Mouse (Mus musculus) spleen, postnatal 10 days (tissue): ENCODE measurements around the gene Cdh18.
"Not testable (repeated sequence)": the region's sequence is repeated elsewhere in the genome, so short reads cannot be mapped to it uniquely, and the experiment has no call there.

Experiments
- DNase-seq, 2 experiments: peaks; one replicate each; pipeline ENCODE4 v3.0.0; 2021 to 2022; ENCODE audit warnings: low spot score in 2 of 2

The Cdh18 gene

GRCm38 (mm10) chr15:22947234-22947633 is 398.4 kb downstream of the Cdh18 start:
- DNase-seq, result no peak

- no peak for DNase-seq
Observed at GRCm38 (mm10) chr15:22969424-22969823, 420.6 kb downstream of the Cdh18 start.

DNA sequence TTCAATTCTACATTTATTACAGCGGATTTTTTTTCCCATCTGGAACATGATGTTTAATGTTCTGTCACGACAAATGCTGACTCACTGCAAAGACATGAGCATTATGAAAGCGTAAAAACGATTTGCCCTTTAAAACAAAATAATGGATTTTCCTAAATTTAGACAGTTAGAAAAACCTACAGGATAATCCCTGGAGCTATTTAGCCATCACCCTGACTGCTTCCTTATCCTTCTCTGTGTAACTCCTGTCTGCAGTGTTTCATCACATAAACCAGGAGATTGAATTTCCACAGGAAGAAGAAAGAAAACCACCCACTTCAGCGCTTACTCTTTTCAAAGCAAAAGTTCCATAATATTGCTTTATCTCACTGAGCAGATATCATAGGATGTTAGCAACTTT is 431.3 kb downstream of the Cdh18 start:
- DNase-seq, result no peak

- DNase-seq, result no peak
Observed at GRCm38 (mm10) chr15:22984647-22985046, 435.8 kb downstream of the Cdh18 start.

GRCm38 (mm10) chr15:23016680-23017079 is 467.9 kb downstream of the Cdh18 start:
- DNase-seq, result no peak

DNA sequence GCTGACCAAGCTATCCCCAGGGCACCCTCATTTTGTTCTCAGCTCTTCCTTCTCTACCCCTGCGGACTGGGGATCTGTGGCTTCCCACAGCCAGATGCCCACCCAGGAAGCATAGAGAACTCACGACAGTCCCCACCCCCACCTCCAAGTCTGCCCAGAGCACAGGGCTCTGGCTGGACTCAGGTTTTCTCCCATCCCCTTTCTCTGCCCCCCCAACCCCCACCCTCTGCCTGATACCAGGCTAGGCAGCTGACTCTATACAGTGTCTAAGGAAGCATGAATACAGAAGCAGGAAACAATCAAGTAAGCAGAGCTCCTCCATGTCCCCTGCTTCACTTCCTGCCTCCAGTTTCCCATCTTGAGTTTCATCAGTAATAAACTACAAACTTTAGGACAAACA is 472.3 kb downstream of the Cdh18 start:
- DNase-seq, result no peak

GRCm38 (mm10) chr15:23022635-23023034 is 473.8 kb downstream of the Cdh18 start:
- no peak for DNase-seq

DNA sequence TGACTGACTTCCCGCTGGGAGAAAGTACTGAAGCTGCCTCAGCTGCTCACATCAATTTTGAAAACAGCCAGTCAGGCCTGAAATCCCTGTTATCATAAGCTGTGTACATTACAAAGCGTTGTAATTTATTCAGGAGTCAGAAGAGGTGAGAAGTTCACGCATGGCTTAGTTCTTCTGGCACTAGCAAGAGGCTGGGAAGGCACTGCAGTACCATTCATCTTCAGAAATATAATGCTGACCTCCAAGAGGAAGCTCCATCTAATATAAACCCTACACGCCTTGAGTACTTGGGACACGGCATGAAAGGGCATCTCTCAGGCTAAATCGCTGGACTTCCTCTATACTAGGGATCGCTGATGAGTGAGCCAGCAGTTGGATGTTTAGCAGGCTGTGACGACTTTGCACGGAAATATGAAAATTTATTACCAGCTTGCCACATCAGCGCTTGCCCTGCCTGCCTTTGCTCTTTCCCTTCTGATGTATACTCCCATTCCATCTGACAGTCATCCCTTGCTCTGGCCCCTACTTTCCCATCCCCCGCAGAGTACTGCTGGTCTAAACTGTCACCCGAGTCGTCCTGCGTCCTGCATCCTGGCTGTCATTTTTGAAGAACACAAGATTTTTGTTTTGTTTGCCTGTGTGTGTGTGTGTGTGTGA is 486.9 kb downstream of the Cdh18 start:
- no peak for DNase-seq

DNA sequence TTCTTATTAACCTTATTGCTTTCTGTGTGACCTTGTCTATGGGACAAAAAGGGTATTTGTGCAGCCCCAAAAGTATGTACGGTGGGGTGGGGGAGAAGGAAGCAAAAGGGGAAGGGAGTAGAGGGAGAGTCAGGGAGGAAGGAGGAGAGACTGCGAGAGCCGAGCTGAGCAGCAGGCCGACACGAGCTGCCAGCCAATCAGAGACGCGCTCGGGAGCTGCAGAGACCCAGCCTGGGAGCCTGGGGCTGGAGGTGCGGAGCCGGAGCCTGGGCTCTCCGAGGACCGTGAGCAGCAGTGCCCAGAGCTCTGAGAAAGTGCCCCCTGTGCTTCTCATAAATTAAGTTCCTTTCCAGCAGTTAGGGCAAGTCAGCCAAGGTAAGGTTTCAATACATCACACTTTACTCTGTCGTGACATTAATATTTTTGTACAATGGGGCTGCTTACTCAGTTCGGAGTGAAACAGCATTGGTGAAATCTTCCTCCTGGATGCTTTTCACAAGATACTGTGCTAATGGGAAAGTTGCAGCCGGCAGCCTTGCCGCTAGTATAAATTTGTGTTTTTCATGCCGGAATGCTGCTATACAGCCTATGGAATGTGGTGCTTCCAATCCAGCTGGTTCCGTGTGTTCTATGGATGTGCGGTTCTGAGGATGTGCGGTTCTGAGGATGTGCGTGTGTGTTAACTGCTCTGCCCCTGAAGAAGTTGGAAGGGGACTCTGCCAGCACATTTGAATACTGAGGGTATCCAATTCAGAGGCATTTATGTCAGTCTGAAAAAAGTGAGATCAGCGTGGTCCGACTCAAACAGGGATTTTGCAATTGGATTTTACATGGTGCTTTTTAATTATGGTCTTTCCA is 487.6 kb downstream of the Cdh18 start:
- no peak for DNase-seq

DNA sequence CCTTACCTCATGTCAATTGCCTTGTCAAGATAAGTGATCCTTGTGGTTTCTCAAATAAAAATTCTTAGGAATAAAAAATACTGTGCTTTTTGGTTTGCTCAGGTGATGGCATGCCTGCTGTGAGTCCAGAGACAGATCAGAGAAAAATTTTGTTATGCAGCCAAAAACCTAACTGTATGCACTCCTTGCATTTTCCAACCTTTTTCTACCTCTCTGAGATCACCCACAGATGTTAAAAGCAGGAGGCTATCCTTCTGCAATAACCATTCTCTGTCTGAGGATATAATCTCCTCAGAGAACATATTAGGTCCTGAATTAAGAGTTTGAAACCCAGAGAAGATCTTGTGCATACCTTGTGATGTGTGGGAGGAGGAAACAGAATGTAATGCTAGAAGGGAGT is 488.7 kb downstream of the Cdh18 start:
- DNase-seq, result no peak

DNA sequence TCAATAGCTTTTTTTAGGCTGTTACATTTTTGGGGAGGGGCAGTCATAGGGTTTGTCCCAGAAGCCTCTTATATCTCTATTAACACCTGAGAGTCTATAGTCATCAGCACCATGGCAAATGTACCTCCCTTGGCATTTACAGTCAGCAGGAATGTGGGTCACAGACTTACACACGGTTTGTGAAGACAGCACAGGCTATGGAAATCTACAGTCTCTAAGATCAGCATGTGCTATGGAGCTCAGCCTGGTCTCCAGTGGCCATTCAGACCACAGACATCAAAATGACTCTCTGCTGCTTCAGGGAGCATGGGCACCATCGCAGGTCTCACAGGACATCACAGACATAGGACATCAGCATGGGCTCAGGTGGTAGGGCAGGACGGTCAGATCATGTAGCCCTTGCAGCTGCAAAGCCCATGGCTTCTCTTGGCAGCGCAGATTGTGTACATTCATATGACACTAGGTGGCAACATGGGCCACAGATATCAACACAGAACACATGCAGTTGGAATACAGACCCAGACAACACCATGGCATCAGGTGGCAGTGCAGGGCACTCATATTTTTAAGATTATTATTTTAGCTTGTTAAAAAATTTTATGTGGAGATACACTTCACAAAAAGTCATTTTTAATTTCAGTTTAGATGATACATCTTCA is 497.4 kb downstream of the Cdh18 start:
- DNase-seq, result no peak

GRCm38 (mm10) chr15:23052006-23052405 is 503.2 kb downstream of the Cdh18 start:
- no peak for DNase-seq

DNA sequence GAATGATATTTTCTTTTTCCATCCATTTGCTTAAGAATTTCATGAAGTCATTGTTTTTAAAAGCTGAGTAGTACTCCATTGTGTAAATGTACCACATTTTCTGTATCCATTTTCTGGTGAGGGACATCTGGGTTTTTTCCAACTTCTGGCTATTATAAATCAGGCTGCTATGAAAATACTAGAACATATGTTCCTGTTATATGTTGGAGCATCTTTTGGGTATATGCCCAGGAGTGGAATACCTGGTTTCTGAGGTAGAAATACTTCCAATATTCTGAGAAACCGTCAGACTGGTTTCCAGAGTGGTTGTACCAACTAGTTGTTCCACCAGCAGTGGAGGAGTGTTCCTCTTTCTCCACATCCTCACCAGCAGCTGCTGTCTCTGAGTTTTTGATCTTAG is 536.5 kb downstream of the Cdh18 start:
- not testable (repeated sequence) for DNase-seq

DNA sequence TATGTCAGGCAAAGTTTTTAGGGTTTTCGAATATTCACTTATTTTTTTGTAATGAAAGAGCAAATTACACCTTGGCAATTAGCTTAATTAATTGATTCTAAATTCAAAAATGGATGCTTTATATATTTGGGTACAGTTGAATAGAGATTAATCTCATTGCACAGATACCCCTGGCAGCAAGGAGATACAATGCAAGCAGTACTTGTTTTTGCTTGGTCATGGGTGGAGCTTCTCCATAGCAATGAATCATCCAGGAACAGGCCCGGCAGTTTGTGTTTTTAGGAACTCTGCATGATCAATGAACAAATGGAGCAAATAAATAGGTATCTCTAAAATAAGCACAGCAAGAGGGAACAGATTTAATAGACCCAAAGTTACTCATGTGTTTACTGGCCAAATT is 538.7 kb downstream of the Cdh18 start:
- DNase-seq, result no peak

DNA sequence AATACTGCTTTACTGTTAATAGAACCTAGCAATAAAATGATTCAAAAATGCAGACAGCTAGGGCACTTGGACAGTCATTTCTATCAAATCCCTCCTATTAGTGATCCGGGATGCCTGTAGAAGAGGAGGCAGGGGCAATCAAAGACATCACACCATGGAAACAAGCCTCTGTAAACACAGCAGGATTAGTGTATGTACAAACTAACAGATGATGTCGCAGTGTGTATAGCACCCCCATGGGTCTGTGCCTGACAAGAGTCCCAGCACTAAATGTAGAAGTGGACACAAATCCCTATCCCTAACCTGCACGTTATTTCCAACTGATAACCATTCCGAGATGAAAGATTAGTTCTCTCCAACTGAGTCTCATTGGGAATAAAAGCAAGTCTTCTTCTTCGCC is 547.8 kb downstream of the Cdh18 start:
- DNase-seq, result no peak

GRCm38 (mm10) chr15:23104668-23105380 is 556.0 kb downstream of the Cdh18 start:
- no peak for DNase-seq

GRCm38 (mm10) chr15:23134950-23135715 is 586.3 kb downstream of the Cdh18 start:
- DNase-seq, result no peak

DNA sequence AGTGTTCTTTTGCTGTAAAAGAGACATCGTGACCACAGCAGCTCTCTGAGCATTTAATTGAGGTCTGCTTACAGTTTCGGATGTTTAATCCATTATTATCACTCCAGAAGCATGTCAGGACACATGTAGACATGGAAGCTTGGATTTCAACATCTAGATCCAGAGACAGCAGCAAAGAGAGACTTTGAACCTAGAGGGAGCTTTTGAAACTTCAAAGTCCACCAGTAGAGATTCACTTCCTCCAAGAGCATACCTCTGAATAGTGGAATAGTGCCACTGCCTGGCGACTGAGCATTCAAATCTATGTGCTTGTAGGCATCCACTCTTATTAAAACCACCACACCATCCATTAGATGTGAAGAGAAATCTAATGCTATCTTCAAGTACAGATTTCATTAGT is 588.1 kb downstream of the Cdh18 start:
- DNase-seq, result no peak

GRCm38 (mm10) chr15:23142907-23143306 is 594.1 kb downstream of the Cdh18 start:
- not testable (repeated sequence) for DNase-seq

- no peak for DNase-seq
Observed at GRCm38 (mm10) chr15:23155883-23156282, 607.1 kb downstream of the Cdh18 start.

DNA sequence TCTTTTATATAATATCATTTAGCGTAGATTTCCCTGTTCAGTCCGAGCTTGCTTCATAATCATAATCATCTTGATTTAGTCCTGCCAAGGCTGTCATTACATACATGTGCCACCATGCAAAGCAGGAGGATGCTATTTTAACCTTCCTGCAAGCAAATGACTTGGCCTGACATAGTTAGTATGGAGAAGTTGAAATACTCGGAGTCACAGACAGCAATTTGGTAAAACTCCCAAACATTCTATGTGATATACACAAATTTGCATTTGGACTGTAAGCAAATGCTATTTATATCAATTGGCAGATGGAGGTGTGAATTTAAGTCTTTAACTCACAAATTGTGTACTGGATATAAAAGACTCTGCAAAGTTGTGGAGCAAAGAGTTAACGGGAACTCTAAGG is 616.0 kb downstream of the Cdh18 start:
- no peak for DNase-seq
